In genomic region chr4:106261901-106262560, GRCm38 (mm10) we compare ENCODE assay signal across 12 mouse cellular contexts. TPM values are rescaled to one million over a fixed set of nuclear protein-coding genes. Genes with fewer than 3 reads are reported as not detected.
DNase-seq lines count a peak whose midpoint lies in the region; ATAC-seq and TF ChIP-seq lines count a peak whose summit lies in the region.
"Had no signal": no experiment of that assay in that cellular context is flagged by ENCODE, and none has a peak within 500 bp of the region (broad histone marks: within the 10 kb centered on the region; RNA-seq: fewer than 3 reads in every experiment).

No protein-coding gene starts in this region.

- no peak for TF ChIP-seq CTCF in hindbrain, postnatal 0 days (IDR thresholded peaks at IDR 0.05; ENCODE audit: low read depth)

- DNase-seq in embryonic facial prominence, embryonic 14.5 days (ENCODE audit: low spot score), result peak; percentile 41
- no peak for DNase-seq in embryonic facial prominence, embryonic 10.5 days (ENCODE audit: low spot score)
- DNase-seq in hindbrain, postnatal 0 days (ENCODE audit: low spot score), result peak; percentile 10
- no peak for DNase-seq in hindbrain, embryonic 11.5 days (ENCODE audit: low spot score)
- DNase-seq in liver, embryonic 11.5 days (ENCODE audit: low spot score), result peak; percentile 15
- DNase-seq in kidney, postnatal 36 days, result peak; percentile 39 to 58
- DNase-seq: lung, postnatal 4 days; spleen, adult 18-20 months; thymus, adult 18-20 months had no signal

- H3K9me3 ChIP-seq in embryonic facial prominence, embryonic 14.5 days (ENCODE audit: control insufficient read depth, low read length), result no peaks in the 10 kb centered on the region
- no peaks in the 10 kb centered on the region for H3K9me3 ChIP-seq in embryonic facial prominence, embryonic 10.5 days
- no peaks in the 10 kb centered on the region for H3K9me3 ChIP-seq in hindbrain, postnatal 0 days (ENCODE audit: low read length)
- no peaks in the 10 kb centered on the region for H3K9me3 ChIP-seq in hindbrain, embryonic 11.5 days (ENCODE audit: control insufficient read depth, low read length)
- H3K9me3 ChIP-seq in liver, embryonic 11.5 days (ENCODE audit: control insufficient read depth, low read length), result no peaks in the 10 kb centered on the region
- H3K9me3 ChIP-seq in liver, embryonic 12.5 days (replicated peaks), result no peaks in the 10 kb centered on the region
- H3K9me3 ChIP-seq: liver, embryonic 15.5 days had no signal

- H3K27me3 ChIP-seq in embryonic facial prominence, embryonic 14.5 days (replicated peaks; ENCODE audit: control insufficient read depth, insufficient read depth, low read length), result no peaks in the 10 kb centered on the region
- H3K27me3 ChIP-seq in embryonic facial prominence, embryonic 10.5 days (replicated peaks; ENCODE audit: low read depth, poor library complexity, severe bottlenecking), result no peaks in the 10 kb centered on the region
- no peaks in the 10 kb centered on the region for H3K27me3 ChIP-seq in hindbrain, postnatal 0 days (ENCODE audit: insufficient read depth, low read length)
- no peaks in the 10 kb centered on the region for H3K27me3 ChIP-seq in hindbrain, embryonic 11.5 days (ENCODE audit: control insufficient read depth, insufficient read depth, low read length)
- no peaks in the 10 kb centered on the region for H3K27me3 ChIP-seq in liver, embryonic 11.5 days (replicated peaks; ENCODE audit: control insufficient read depth, insufficient read depth, low read length)
- H3K27me3 ChIP-seq in liver, embryonic 12.5 days (replicated peaks), result no peaks in the 10 kb centered on the region; the same call in 1 of the 2 replicates
- H3K27me3 ChIP-seq: liver, embryonic 15.5 days had no signal

- 63% methylated on average over 3 of the region's 3 CpGs for whole genome bisulfite sequencing in embryonic facial prominence, embryonic 14.5 days
- WGBS in embryonic facial prominence, embryonic 10.5 days, result 82% methylated on average over 3 of the region's 3 CpGs
- whole genome bisulfite sequencing in hindbrain, postnatal 0 days, result 60% methylated on average over 3 of the region's 3 CpGs
- WGBS in hindbrain, embryonic 11.5 days, result 85% methylated on average over 3 of the region's 3 CpGs
- 77% methylated on average over 3 of the region's 3 CpGs for WGBS in liver, embryonic 11.5 days
- 63% methylated on average over 3 of the region's 3 CpGs for WGBS in liver, embryonic 12.5 days (ENCODE audit: insufficient replicate concordance)

- no peak overlapping the region for H3K27ac ChIP-seq in embryonic facial prominence, embryonic 14.5 days (replicated peaks; ENCODE audit: low read depth, low read length)
- H3K27ac ChIP-seq in embryonic facial prominence, embryonic 10.5 days (replicated peaks), result no peak overlapping the region
- peak overlapping the region; percentile 27; the same call in 1 of the 2 replicates for H3K27ac ChIP-seq in hindbrain, postnatal 0 days
- no peak overlapping the region for H3K27ac ChIP-seq in hindbrain, embryonic 11.5 days (ENCODE audit: low read depth, low read length)
- H3K27ac ChIP-seq in liver, embryonic 11.5 days (ENCODE audit: low read depth, low read length), result no peak overlapping the region
- H3K27ac ChIP-seq in liver, embryonic 12.5 days, result no peak overlapping the region
- H3K27ac ChIP-seq: liver, embryonic 15.5 days had no signal

- H3K4me1 ChIP-seq in embryonic facial prominence, embryonic 14.5 days (ENCODE audit: control insufficient read depth, insufficient read depth, low read length), result no peaks in the 10 kb centered on the region
- H3K4me1 ChIP-seq in embryonic facial prominence, embryonic 10.5 days, result no peaks in the 10 kb centered on the region
- peaks cover 12% of the 10 kb centered on the region for H3K4me1 ChIP-seq in hindbrain, postnatal 0 days (ENCODE audit: insufficient read depth, low read length)
- H3K4me1 ChIP-seq in hindbrain, embryonic 11.5 days (replicated peaks; ENCODE audit: control insufficient read depth, insufficient read depth, low read length), result no peaks in the 10 kb centered on the region
- no peaks in the 10 kb centered on the region for H3K4me1 ChIP-seq in liver, embryonic 11.5 days (replicated peaks; ENCODE audit: control insufficient read depth, insufficient read depth, low read length)
- no peaks in the 10 kb centered on the region for H3K4me1 ChIP-seq in liver, embryonic 12.5 days
- H3K4me1 ChIP-seq: liver, embryonic 15.5 days had no signal

- no peak overlapping the region for H3K4me2 ChIP-seq in embryonic facial prominence, embryonic 14.5 days (ENCODE audit: low read depth, low read length)
- H3K4me2 ChIP-seq in hindbrain, postnatal 0 days (ENCODE audit: low read depth, low read length), result no peak overlapping the region
- H3K4me2 ChIP-seq in hindbrain, embryonic 11.5 days (replicated peaks; ENCODE audit: low read depth, low read length), result no peak overlapping the region
- H3K4me2 ChIP-seq in liver, embryonic 11.5 days, result no peak overlapping the region
- H3K4me2 ChIP-seq in liver, embryonic 12.5 days, result no peak overlapping the region
- H3K4me2 ChIP-seq: liver, embryonic 15.5 days had no signal

- no peak overlapping the region for H3K9ac ChIP-seq in embryonic facial prominence, embryonic 14.5 days (ENCODE audit: low read depth, low read length)
- H3K9ac ChIP-seq in hindbrain, postnatal 0 days (replicated peaks; ENCODE audit: low read length), result no peak overlapping the region
- H3K9ac ChIP-seq in hindbrain, embryonic 11.5 days (ENCODE audit: low read depth, low read length), result no peak overlapping the region
- H3K9ac ChIP-seq in liver, embryonic 11.5 days (ENCODE audit: low read depth, low read length), result no peak overlapping the region
- no peak overlapping the region for H3K9ac ChIP-seq in liver, embryonic 12.5 days
- H3K9ac ChIP-seq: liver, embryonic 15.5 days had no signal

- H3K4me3 ChIP-seq in embryonic facial prominence, embryonic 14.5 days (ENCODE audit: low read depth, low read length), result no peak overlapping the region
- H3K4me3 ChIP-seq in embryonic facial prominence, embryonic 10.5 days, result no peak overlapping the region
- H3K4me3 ChIP-seq in hindbrain, postnatal 0 days (ENCODE audit: low read length), result no peak overlapping the region
- H3K4me3 ChIP-seq in hindbrain, embryonic 11.5 days (ENCODE audit: low read depth, low read length), result no peak overlapping the region
- H3K4me3 ChIP-seq in liver, embryonic 11.5 days (ENCODE audit: low read depth, low read length), result no peak overlapping the region
- no peak overlapping the region for H3K4me3 ChIP-seq in liver, embryonic 12.5 days
- H3K4me3 ChIP-seq: liver, embryonic 15.5 days had no signal

- ATAC-seq in embryonic facial prominence, embryonic 14.5 days (ENCODE audit: low read depth), result no peak
- no peak for ATAC-seq in hindbrain, postnatal 0 days
- ATAC-seq in hindbrain, embryonic 11.5 days (ENCODE audit: low FRiP score), result no peak
- no peak for ATAC-seq in liver, embryonic 11.5 days (replicated peaks; ENCODE audit: low FRiP score)
- ATAC-seq in liver, embryonic 12.5 days, result no peak
- ATAC-seq in megakaryocyte, adult 5-6 weeks (ENCODE audit: poor library complexity, severe bottlenecking), result no peak

- no peaks in the 10 kb centered on the region for H3K36me3 ChIP-seq in embryonic facial prominence, embryonic 14.5 days (ENCODE audit: control insufficient read depth, insufficient read depth, low read length)
- H3K36me3 ChIP-seq in embryonic facial prominence, embryonic 10.5 days (replicated peaks), result no peaks in the 10 kb centered on the region
- no peaks in the 10 kb centered on the region for H3K36me3 ChIP-seq in hindbrain, postnatal 0 days (ENCODE audit: insufficient read depth, low read length)
- no peaks in the 10 kb centered on the region for H3K36me3 ChIP-seq in hindbrain, embryonic 11.5 days (ENCODE audit: control insufficient read depth, insufficient read depth, low read length)
- H3K36me3 ChIP-seq in liver, embryonic 11.5 days (ENCODE audit: control insufficient read depth, insufficient read depth, low read length), result no peaks in the 10 kb centered on the region
- no peaks in the 10 kb centered on the region for H3K36me3 ChIP-seq in liver, embryonic 12.5 days
- H3K36me3 ChIP-seq: liver, embryonic 15.5 days had no signal

RNA-seq across cellular contexts. Expression of gene Usp24, which starts 54.0 kb away (rescaled TPM):
- 10.7 and 10.9 TPM in 2 replicates for polyA plus RNA-seq in embryonic facial prominence, embryonic 14.5 days (2014; fragmentation: Nextera tagmentation; extraction: Ambion mirVana)
- 7.3 and 7.8 TPM in 2 replicates for polyA plus RNA-seq in embryonic facial prominence, embryonic 10.5 days (2016; fragmentation: Nextera tagmentation; extraction: Ambion mirVana)
- total RNA-seq in hindbrain, postnatal 0 days (2014; rRNA removed), result 28.8 and 39.2 TPM in 2 replicates
- polyA plus RNA-seq in hindbrain, postnatal 0 days (2015; fragmentation: Nextera tagmentation; extraction: Ambion mirVana), result 9.6 and 9.7 TPM in 2 replicates
- polyA plus RNA-seq in hindbrain, embryonic 11.5 days (2014; fragmentation: Nextera tagmentation; extraction: Ambion mirVana), result 10.2 and 12.5 TPM in 2 replicates
- polyA plus RNA-seq in liver, embryonic 11.5 days (2014; fragmentation: Nextera tagmentation; extraction: Ambion mirVana), result 12.6 and 15.1 TPM in 2 replicates
- 13.5 and 13.6 TPM in 2 replicates for polyA plus RNA-seq in liver, embryonic 12.5 days (2016; fragmentation: Nextera tagmentation; extraction: Ambion mirVana)
- 15.5 and 16.3 TPM in 2 replicates for total RNA-seq in megakaryocyte, adult 5-6 weeks (2015)
- total RNA-seq in megakaryocyte, adult 5-6 weeks (2017), result 17.1 and 19.1 TPM in 2 replicates

Comparison
In these comparisons a context has a peak if more than half of its experiments do, and no peak if none do; other contexts are left out.
1. DNase-seq: peak in embryonic facial prominence, embryonic 14.5 days (single experiment), hindbrain, postnatal 0 days (single experiment), liver, embryonic 11.5 days (single experiment) and kidney, postnatal 36 days (2 of 2); none in embryonic facial prominence, embryonic 10.5 days (single experiment) and hindbrain, embryonic 11.5 days (single experiment).